Mouse (Mus musculus) lung, embryonic 14.5 days (tissue): ENCODE results near the gene Slc23a4. TPM values are rescaled to one million over a fixed set of nuclear protein-coding genes. Genes with fewer than 3 reads are reported as not detected.

Experiments used
- ATAC-seq: fragments of 200-750 bp; cut with Nextera tagmentation; 2 replicates; pipeline ENCODE4 v1.8.0; 2017; ENCODE audit warnings: mild to moderate bottlenecking, moderate TSS enrichment, moderate library complexity; ENCODE audit not compliant: insufficient read depth
- DNase-seq: peaks from one replicate; pipeline ENCODE4 v3.0.0-alpha.2; 2015
- H3K27ac ChIP-seq: fragments of 300-500 bp; sonication (generic); 2 replicates; pipeline ENCODE4 v1.5.1; 2014; ENCODE audit warnings: low read depth, mild to moderate bottlenecking, moderate library complexity
- H3K27me3 ChIP-seq: fragments of 300-500 bp; sonication (generic); 2 replicates; pipeline ENCODE4 v1.6.1; 2014; ENCODE audit warnings: low read length, control low read depth; ENCODE audit not compliant: insufficient read depth
- H3K36me3 ChIP-seq: fragments of 300-500 bp; sonication (generic); 2 replicates; pipeline ENCODE4 v1.6.1; 2014; ENCODE audit warnings: control low read depth; ENCODE audit not compliant: insufficient read depth
- H3K4me1 ChIP-seq: fragments of 300-500 bp; sonication (generic); 2 replicates; pipeline ENCODE4 v1.6.1; 2014; ENCODE audit warnings: antibody characterized with exemption, control low read depth; ENCODE audit not compliant: insufficient read depth
- H3K4me2 ChIP-seq: fragments of 300-500 bp; sonication (generic); 2 replicates; pipeline ENCODE4 v1.6.1; 2014; ENCODE audit warnings: mild to moderate bottlenecking
- H3K4me3 ChIP-seq: fragments of 300-500 bp; sonication (generic); 2 replicates; pipeline ENCODE4 v1.5.1; 2014; ENCODE audit warnings: low read depth, low read length
- H3K9ac ChIP-seq: fragments of 300-500 bp; sonication (generic); 2 replicates; pipeline ENCODE4 v1.6.1; 2014
- H3K9me3 ChIP-seq: fragments of 300-500 bp; sonication (generic); 2 replicates; pipeline ENCODE4 v1.6.1; 2016; ENCODE audit warnings: low read depth, low read length, control low read depth
- CTCF ChIP-seq: IDR thresholded peaks from 2 replicates; pipeline ENCODE4 v1.5.1; 2016; ENCODE audit warnings: antibody characterized with exemption, low read depth
- WGBS: fragments of 180-500 bp; shearing (Covaris S2); extraction: QIAGEN DNeasy Blood & Tissue Kit; methylation state at CpG from one replicate; pipeline ENCODE4 v1.1.7; 2014; 5-methylcytosine and 5-hydroxymethylcytosine counted together
- polyA plus RNA-seq: library from polyadenylated mRNA; unstranded; fragments of >200 nt; fragmentation: Nextera tagmentation; extraction: Ambion mirVana; gene quantifications from 2 replicates; pipeline ENCODE4 v1.2.1, GENCODE M21; 2014

Gene Slc23a4
- polyA plus RNA-seq, 1 experiment from 2014 or later = 0.62 TPM

- no peaks in the 10 kb centered on the region for H3K36me3 ChIP-seq
- TF ChIP-seq CTCF = no peak
- peak overlapping the region; percentile 25; the same call in 1 of the 2 replicates for H3K4me3 ChIP-seq
- peak overlapping the region; percentile 63 for H3K4me2 ChIP-seq
- DNase-seq = peak; percentile 24
- WGBS = 49% methylated on average over 5 of the region's 5 CpGs
- no peaks in the 10 kb centered on the region for H3K27me3 ChIP-seq
- no peak overlapping the region for H3K9ac ChIP-seq
- H3K9me3 ChIP-seq = no peaks in the 10 kb centered on the region
- no peak overlapping the region for H3K27ac ChIP-seq
- no peaks in the 10 kb centered on the region; the same call in 1 of the 2 replicates for H3K4me1 ChIP-seq
- no peak for ATAC-seq
These were observed 6.5 kb upstream of the Slc23a4 start for GRCm38 (mm10) chr6:34994692-34995091.

- no peak for TF ChIP-seq CTCF
- H3K9me3 ChIP-seq = no peaks in the 10 kb centered on the region
- H3K27me3 ChIP-seq = no peaks in the 10 kb centered on the region
- no peak overlapping the region for H3K4me2 ChIP-seq
- H3K27ac ChIP-seq = no peak overlapping the region
- H3K4me1 ChIP-seq = peaks cover 3% of the 10 kb centered on the region; the same call in 1 of the 2 replicates
- H3K4me3 ChIP-seq = no peak overlapping the region
- 42% methylated on average over 6 of the region's 6 CpGs for WGBS
- no peaks in the 10 kb centered on the region for H3K36me3 ChIP-seq
- DNase-seq (peak; percentile 36), ATAC-seq (peak; percentile 29; the same call in 1 of the 2 replicates)
- no peak overlapping the region for H3K9ac ChIP-seq
These were observed 1.1 kb upstream of the Slc23a4 start for GRCm38 (mm10) chr6:34989263-34989662.

- Histone ChIP-seq H3K4me3 (no peak overlapping the region), H3K9ac (no peak overlapping the region), H3K9me3 (no peaks in the 10 kb centered on the region), H3K36me3 (no peaks in the 10 kb centered on the region), H3K27ac (no peak overlapping the region), H3K4me2 (no peak overlapping the region), H3K4me1 (peaks cover 3% of the 10 kb centered on the region; the same call in 1 of the 2 replicates), H3K27me3 (no peaks in the 10 kb centered on the region)
- 45% methylated on average over 12 of the region's 12 CpGs for WGBS
- no peak for TF ChIP-seq CTCF
- DNase-seq (peak; percentile 79), ATAC-seq (peak; percentile 76)
These were observed 1.0 kb downstream of the Slc23a4 start for GRCm38 (mm10) chr6:34987085-34987645.

GRCm38 (mm10) chr6:34980661-34981060, 7.5 kb downstream of the Slc23a4 start:
- no peaks in the 10 kb centered on the region for H3K36me3 ChIP-seq
- H3K4me2 ChIP-seq = no peak overlapping the region
- H3K27me3 ChIP-seq = no peaks in the 10 kb centered on the region
- peak; percentile 20; the same call in 1 of the 2 replicates for TF ChIP-seq CTCF
- no peak for DNase-seq
- no peaks in the 10 kb centered on the region for H3K9me3 ChIP-seq
- ATAC-seq = no peak
- no peaks in the 10 kb centered on the region for H3K4me1 ChIP-seq
- WGBS = 63% methylated on average over 9 of the region's 9 CpGs
- H3K4me3 ChIP-seq = no peak overlapping the region
- H3K27ac ChIP-seq = no peak overlapping the region
- H3K9ac ChIP-seq = no peak overlapping the region

GRCm38 (mm10) chr6:34979291-34979690, 8.9 kb downstream of the Slc23a4 start:
- no peak overlapping the region for H3K4me3 ChIP-seq
- WGBS = 75% methylated on average over 3 of the region's 3 CpGs

GRCm38 (mm10) chr6:34971181-34971580, 17.0 kb downstream of the Slc23a4 start:
- DNase-seq (no peak), ATAC-seq (no peak)
- Histone ChIP-seq H3K4me1 (no peaks in the 10 kb centered on the region), H3K4me3 (no peak overlapping the region), H3K4me2 (no peak overlapping the region), H3K9ac (no peak overlapping the region), H3K27ac (no peak overlapping the region), H3K9me3 (no peaks in the 10 kb centered on the region), H3K36me3 (no peaks in the 10 kb centered on the region), H3K27me3 (no peaks in the 10 kb centered on the region)
- no peak for TF ChIP-seq CTCF
- WGBS = 23% methylated on average over 3 of the region's 3 CpGs

More at GRCm38 (mm10) chr6:34979291-34979690, 8.9 kb downstream of the Slc23a4 start:
- Histone ChIP-seq H3K4me1 (no peaks in the 10 kb centered on the region), H3K9ac (no peak overlapping the region), H3K4me2 (no peak overlapping the region), H3K9me3 (no peaks in the 10 kb centered on the region), H3K27ac (no peak overlapping the region), H3K36me3 (no peaks in the 10 kb centered on the region), H3K27me3 (no peaks in the 10 kb centered on the region)
- no peak for ATAC-seq
- DNase-seq = no peak
- TF ChIP-seq CTCF = no peak

GRCm38 (mm10) chr6:34965819-34966539, 22.2 kb downstream of the Slc23a4 start:
- no peak overlapping the region for H3K4me2 ChIP-seq

More at GRCm38 (mm10) chr6:34965819-34966539, 22.2 kb downstream of the Slc23a4 start:
- Histone ChIP-seq H3K36me3 (no peaks in the 10 kb centered on the region), H3K9ac (no peak overlapping the region), H3K4me1 (no peaks in the 10 kb centered on the region), H3K4me3 (no peak overlapping the region), H3K9me3 (no peaks in the 10 kb centered on the region), H3K27me3 (no peaks in the 10 kb centered on the region), H3K27ac (no peak overlapping the region)
- no peak for ATAC-seq
- no peak for DNase-seq
- TF ChIP-seq CTCF = no peak
- 78% methylated on average over 6 of the region's 6 CpGs for WGBS
